ENCODE assay signal across 27 mouse cellular contexts in genomic region chr17:32472176-32472575, GRCm38 (mm10). TPM values are rescaled to one million over a fixed set of nuclear protein-coding genes. Genes with fewer than 3 reads are reported as not detected.
DNase-seq lines count a peak whose midpoint lies in the region; ATAC-seq and TF ChIP-seq lines count a peak whose summit lies in the region.
"Had no signal": no experiment of that assay in that cellular context is flagged by ENCODE, and none has a peak within 500 bp of the region (broad histone marks: within the 10 kb centered on the region; RNA-seq: fewer than 3 reads in every experiment).

No protein-coding gene starts in this region.

- no peaks in the 10 kb centered on the region for H3K27me3 ChIP-seq in midbrain, embryonic 10.5 days (ENCODE audit: low read depth, poor library complexity, severe bottlenecking)
- H3K27me3 ChIP-seq: embryonic facial prominence, embryonic 15.5 days; hindbrain, embryonic 12.5 days had no signal

- no peak for TF ChIP-seq POLR2A in lung, adult 2 months (IDR thresholded peaks at IDR 0.05; ENCODE audit: borderline replicate concordance, extremely low read depth, low read depth, low read length)

- DNase-seq in cerebellum, postnatal 10 days: peak; percentile 27 to 44
- DNase-seq in left cerebral cortex, postnatal 4 days: peak; percentile 15
- DNase-seq in left cerebral cortex, adult 18-20 months (ENCODE audit: low spot score in 2 of 2): no peak
- DNase-seq in layer of hippocampus, postnatal 14 days (ENCODE audit: low spot score in 2 of 2): peak; percentile 61
- DNase-seq in lung, adult 2 months: no peak
- DNase-seq in midbrain, embryonic 10.5 days (ENCODE audit: low spot score): no peak
- DNase-seq: adrenal gland, postnatal 14 days; B cell, adult 2 months; cerebellum, adult 2 months; cerebellum, postnatal 14 days; embryo, embryonic 11 days; gastrocnemius, adult 2 months; gastrocnemius, postnatal 36 days; heart, adult 11 months; heart, postnatal 36 days had no signal

- ATAC-seq in cerebellum, adult (ENCODE audit: insufficient number of reproducible peaks, low FRiP score, low TSS enrichment): no peak
- ATAC-seq: CD4-positive, CD25-positive, alpha-beta regulatory T cell, adult 4 months; forebrain, embryonic 14.5 days; hindbrain, postnatal 0 days had no signal

- H3K4me1 ChIP-seq in lung, adult 2 months (ENCODE audit: control insufficient read depth, insufficient read depth, low read length): no peaks in the 10 kb centered on the region
- H3K4me1 ChIP-seq in midbrain, embryonic 10.5 days: 0 out of 2 replicates have a peak, but pooled peaks cover 4% of the 10 kb centered on the region
- H3K4me1 ChIP-seq: embryonic facial prominence, embryonic 15.5 days; forebrain, embryonic 10.5 days; heart, embryonic 13.5 days; hindbrain, embryonic 12.5 days had no signal

- no peak overlapping the region for H3K4me3 ChIP-seq in lung, adult 2 months (replicated peaks; ENCODE audit: extremely low read depth, low read depth, low read length)
- H3K4me3 ChIP-seq in midbrain, embryonic 10.5 days: no peak overlapping the region
- H3K4me3 ChIP-seq: embryonic facial prominence, embryonic 15.5 days; erythroblast, embryonic 14.5 days; forebrain, embryonic 10.5 days; gastrocnemius, adult 2 months; heart, embryonic 13.5 days; hindbrain, embryonic 12.5 days had no signal

- TF ChIP-seq CTCF in lung, adult 2 months (IDR thresholded peaks at IDR 0.05; ENCODE audit: insufficient read depth, low read length): no peak

- H3K27ac ChIP-seq in midbrain, embryonic 10.5 days (replicated peaks): no peak overlapping the region
- H3K27ac ChIP-seq: embryonic facial prominence, embryonic 15.5 days; forebrain, embryonic 10.5 days; gastrocnemius, adult 2 months; heart, embryonic 13.5 days; hindbrain, embryonic 12.5 days; hindbrain, postnatal 0 days had no signal

- WGBS in lung, adult 2 months: 40% methylated on average over 7 of the region's 7 CpGs
- WGBS in midbrain, embryonic 10.5 days: 69% methylated on average over 7 of the region's 7 CpGs

- no peaks in the 10 kb centered on the region for H3K9me3 ChIP-seq in midbrain, embryonic 10.5 days (replicated peaks)
- H3K9me3 ChIP-seq: embryonic facial prominence, embryonic 15.5 days; forebrain, embryonic 10.5 days; G1E; heart, embryonic 13.5 days; hindbrain, embryonic 12.5 days had no signal

- intact Hi-C loops in left cerebral cortex, postnatal 4 days (cut with DNase I): no loop called here

- H3K36me3 ChIP-seq in midbrain, embryonic 10.5 days: no peaks in the 10 kb centered on the region
- H3K36me3 ChIP-seq: embryonic facial prominence, embryonic 15.5 days; forebrain, embryonic 10.5 days; G1E; heart, embryonic 13.5 days; hindbrain, embryonic 12.5 days had no signal

RNA-seq across cellular contexts. Expression of gene Cyp4f39, which starts 19.7 kb away (rescaled TPM):
- total RNA-seq in left cerebral cortex, postnatal 4 days (2021): 1 to 10 TPM in 1 of 2 experiments, under 1 TPM in 1; 0.54 to 1.2 TPM
- not detected for total RNA-seq in left cerebral cortex, adult 18-20 months (2021)
- total RNA-seq in layer of hippocampus, postnatal 14 days (2021): not detected
- polyA plus RNA-seq in lung, adult 2 months (2012; rRNA removed): 4.0 and 18.7 TPM in 2 replicates
- 0.15 and 0.87 TPM in 2 replicates for polyA plus RNA-seq in midbrain, embryonic 10.5 days (2016; fragmentation: Nextera tagmentation; extraction: Ambion mirVana)
- total RNA-seq: adrenal gland, postnatal 14 days; heart, postnatal 36 days had no signal
- polyA plus RNA-seq: G1E had no signal

RNA-seq across cellular contexts. Expression of gene Cyp4f17, which starts 33.7 kb away (rescaled TPM):
- total RNA-seq in left cerebral cortex, postnatal 4 days (2021): 1 to 10 TPM; 4.2 to 4.9 TPM
- 1 to 10 TPM; 2.9 to 3.4 TPM for total RNA-seq in left cerebral cortex, adult 18-20 months (2021)
- total RNA-seq in layer of hippocampus, postnatal 14 days (2021): 1 to 10 TPM; 3.9 to 6.5 TPM
- polyA plus RNA-seq in lung, adult 2 months (2012; rRNA removed): 7.8 and 16.8 TPM in 2 replicates
- 6.4 and 8.7 TPM in 2 replicates for polyA plus RNA-seq in midbrain, embryonic 10.5 days (2016; fragmentation: Nextera tagmentation; extraction: Ambion mirVana)
- polyA plus RNA-seq: erythroblast, embryonic 14.5 days had no signal

RNA-seq across cellular contexts. Expression of gene Pglyrp2, which starts 48.2 kb away (rescaled TPM):
- not detected for total RNA-seq in left cerebral cortex, postnatal 4 days (2021)
- total RNA-seq in left cerebral cortex, adult 18-20 months (2021): not detected
- not detected for total RNA-seq in layer of hippocampus, postnatal 14 days (2021)
- polyA plus RNA-seq in lung, adult 2 months (2012; rRNA removed): 3.6 and 3.9 TPM in 2 replicates
- 0.07 TPM in 1 of 2 replicates, not detected in the other for polyA plus RNA-seq in midbrain, embryonic 10.5 days (2016; fragmentation: Nextera tagmentation; extraction: Ambion mirVana)
- total RNA-seq: gastrocnemius, adult 2 months; heart, postnatal 36 days; hindbrain, postnatal 0 days had no signal
- polyA plus RNA-seq: cerebellum, adult 2 months; embryonic facial prominence, embryonic 11.5 days; forebrain, embryonic 14.5 days; heart, postnatal 0 days; hindbrain, postnatal 0 days had no signal

Comparison
In these comparisons a context has a peak if more than half of its experiments do, and no peak if none do; other contexts are left out.
1. DNase-seq: peak in cerebellum, postnatal 10 days (2 of 2), left cerebral cortex, postnatal 4 days (single experiment) and layer of hippocampus, postnatal 14 days (2 of 2); none in left cerebral cortex, adult 18-20 months (0 of 2), lung, adult 2 months (single experiment) and midbrain, embryonic 10.5 days (single experiment).